Mouse (Mus musculus): ENCODE results near the gene Ammecr1. TPM values are rescaled to one million over a fixed set of nuclear protein-coding genes. Genes with fewer than 3 reads are reported as not detected.

Ammecr1 gene
- polyA plus RNA-seq, 1 experiment from 2014 or later: 4.6 TPM

DNA sequence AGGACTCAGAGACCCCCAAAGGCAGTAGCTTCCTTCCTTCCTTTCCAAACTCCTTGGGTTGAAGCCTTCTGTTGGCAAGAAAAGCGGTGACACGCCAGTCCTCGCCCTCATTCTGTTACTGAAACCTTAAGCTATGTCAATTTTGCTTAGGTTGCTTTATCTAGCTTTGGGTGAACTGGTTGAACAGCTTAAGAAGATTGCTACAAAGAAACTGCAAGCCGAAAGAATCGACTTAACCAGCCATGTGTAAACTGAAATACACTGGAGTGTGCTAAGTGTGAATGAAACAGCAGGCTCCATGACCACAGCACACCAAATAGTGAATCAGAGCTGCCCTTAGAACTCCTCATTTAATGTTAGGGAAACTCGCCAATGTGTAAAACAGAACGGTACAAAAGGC is 80.6 kb downstream of the Ammecr1 start:
- WGBS: 86% methylated on average over 7 of the region's 7 CpGs
- Histone ChIP-seq H3K27me3 (replicated peaks; ENCODE audit: control insufficient read depth, insufficient read depth, low read length) (peaks cover 3% of the 10 kb centered on the region; the same call in 1 of the 2 replicates), H3K36me3 (ENCODE audit: control insufficient read depth, insufficient read depth) (no peaks in the 10 kb centered on the region), H3K9ac (replicated peaks; ENCODE audit: low read depth, low read length) (no peak overlapping the region), H3K4me1 (replicated peaks; ENCODE audit: control insufficient read depth, insufficient read depth, low read length) (no peaks in the 10 kb centered on the region), H3K27ac (ENCODE audit: low read length) (no peak overlapping the region), H3K4me3 (replicated peaks; ENCODE audit: low read length) (no peak overlapping the region), H3K9me3 (ENCODE audit: control insufficient read depth, low read length) (no peaks in the 10 kb centered on the region), H3K4me2 (ENCODE audit: low read length) (no peak overlapping the region)
- no peak for ATAC-seq

DNA sequence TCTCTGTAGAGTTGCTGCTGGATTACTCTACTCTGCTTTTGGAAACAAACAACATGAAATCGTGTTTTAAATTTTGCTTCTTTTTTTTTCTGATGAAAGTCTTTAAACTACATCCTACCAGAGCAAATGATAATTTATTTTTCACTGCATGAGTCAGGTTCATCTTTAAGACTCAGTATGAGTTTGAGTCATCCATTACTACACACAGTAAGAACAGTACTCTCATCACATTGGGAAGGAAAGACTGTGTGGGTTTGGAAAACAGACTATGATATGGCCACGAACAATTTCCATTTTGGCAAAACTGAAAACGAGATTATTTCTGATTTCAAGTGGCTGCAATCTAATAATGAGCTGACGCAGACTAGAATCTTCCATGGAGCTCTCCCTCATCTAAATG is 82.9 kb downstream of the Ammecr1 start:
- no peak overlapping the region for H3K4me2 ChIP-seq (ENCODE audit: low read length)
- no peaks in the 10 kb centered on the region for H3K4me1 ChIP-seq (replicated peaks; ENCODE audit: control insufficient read depth, insufficient read depth, low read length)
- 84% methylated on average over 4 of the region's 4 CpGs for WGBS
- no peak for ATAC-seq
- peaks cover 3% of the 10 kb centered on the region; the same call in 1 of the 2 replicates for H3K27me3 ChIP-seq (replicated peaks; ENCODE audit: control insufficient read depth, insufficient read depth, low read length)
- no peaks in the 10 kb centered on the region for H3K9me3 ChIP-seq (ENCODE audit: control insufficient read depth, low read length)
- H3K9ac ChIP-seq (replicated peaks; ENCODE audit: low read depth, low read length): no peak overlapping the region
- no peak overlapping the region for H3K4me3 ChIP-seq (replicated peaks; ENCODE audit: low read length)
- no peak overlapping the region for H3K27ac ChIP-seq (ENCODE audit: low read length)
- H3K36me3 ChIP-seq (ENCODE audit: control insufficient read depth, insufficient read depth): no peaks in the 10 kb centered on the region

DNA sequence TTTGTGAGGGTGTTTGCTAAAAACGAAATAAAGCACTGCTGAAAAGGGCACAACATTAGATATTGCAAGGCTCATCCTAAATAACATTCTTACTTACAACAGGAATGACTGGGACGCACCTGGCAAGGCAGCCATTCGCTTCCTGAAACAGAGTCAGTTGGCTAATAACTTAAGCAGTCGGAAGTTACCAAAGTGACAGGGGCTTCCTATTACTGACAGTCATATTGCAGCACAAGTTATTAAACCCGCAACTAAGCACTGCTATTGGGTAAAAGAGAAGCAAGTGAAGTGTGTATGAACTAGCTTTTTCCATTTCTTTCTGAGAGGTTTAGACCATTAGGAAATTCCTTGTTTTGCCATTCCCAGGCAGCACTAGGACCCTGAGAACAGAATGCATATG is 84.3 kb downstream of the Ammecr1 start:
- WGBS: 85% methylated on average over 5 of the region's 5 CpGs
- no peak overlapping the region for H3K4me3 ChIP-seq (replicated peaks; ENCODE audit: low read length)
- no peak for ATAC-seq
- no peak overlapping the region for H3K4me2 ChIP-seq (ENCODE audit: low read length)
- H3K36me3 ChIP-seq (ENCODE audit: control insufficient read depth, insufficient read depth): no peaks in the 10 kb centered on the region
- no peaks in the 10 kb centered on the region for H3K9me3 ChIP-seq (ENCODE audit: control insufficient read depth, low read length)
- H3K4me1 ChIP-seq (replicated peaks; ENCODE audit: control insufficient read depth, insufficient read depth, low read length): no peaks in the 10 kb centered on the region
- H3K27ac ChIP-seq (ENCODE audit: low read length): no peak overlapping the region
- no peaks in the 10 kb centered on the region for H3K27me3 ChIP-seq (replicated peaks; ENCODE audit: control insufficient read depth, insufficient read depth, low read length)
- H3K9ac ChIP-seq (replicated peaks; ENCODE audit: low read depth, low read length): no peak overlapping the region

DNA sequence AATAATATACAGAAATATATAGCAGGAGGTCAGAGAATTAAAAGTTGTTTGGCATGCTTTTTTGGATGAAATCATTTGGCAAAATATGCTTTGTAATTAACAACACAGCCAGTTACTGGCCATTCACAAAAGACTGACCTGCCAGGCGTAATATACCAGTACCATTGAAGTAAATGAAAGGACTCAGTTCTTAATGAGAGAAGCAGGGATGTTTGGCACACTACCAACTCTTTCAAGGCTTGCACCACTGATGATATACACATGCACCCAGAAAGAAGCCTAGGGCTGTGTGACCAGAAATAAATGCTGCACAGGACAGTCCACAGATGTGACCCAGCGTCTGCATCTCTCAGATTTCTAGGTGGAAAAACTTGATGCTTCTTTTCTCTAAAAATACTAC is 96.7 kb downstream of the Ammecr1 start:
- Histone ChIP-seq H3K36me3 (ENCODE audit: control insufficient read depth, insufficient read depth) (no peaks in the 10 kb centered on the region), H3K4me1 (replicated peaks; ENCODE audit: control insufficient read depth, insufficient read depth, low read length) (no peaks in the 10 kb centered on the region), H3K27me3 (replicated peaks; ENCODE audit: control insufficient read depth, insufficient read depth, low read length) (no peaks in the 10 kb centered on the region), H3K4me3 (replicated peaks; ENCODE audit: low read length) (no peak overlapping the region), H3K4me2 (ENCODE audit: low read length) (no peak overlapping the region), H3K27ac (ENCODE audit: low read length) (no peak overlapping the region), H3K9ac (replicated peaks; ENCODE audit: low read depth, low read length) (no peak overlapping the region), H3K9me3 (ENCODE audit: control insufficient read depth, low read length) (no peaks in the 10 kb centered on the region)
- peak; percentile 67 for ATAC-seq
- WGBS: 26% methylated on average over 2 of the region's 2 CpGs

DNA sequence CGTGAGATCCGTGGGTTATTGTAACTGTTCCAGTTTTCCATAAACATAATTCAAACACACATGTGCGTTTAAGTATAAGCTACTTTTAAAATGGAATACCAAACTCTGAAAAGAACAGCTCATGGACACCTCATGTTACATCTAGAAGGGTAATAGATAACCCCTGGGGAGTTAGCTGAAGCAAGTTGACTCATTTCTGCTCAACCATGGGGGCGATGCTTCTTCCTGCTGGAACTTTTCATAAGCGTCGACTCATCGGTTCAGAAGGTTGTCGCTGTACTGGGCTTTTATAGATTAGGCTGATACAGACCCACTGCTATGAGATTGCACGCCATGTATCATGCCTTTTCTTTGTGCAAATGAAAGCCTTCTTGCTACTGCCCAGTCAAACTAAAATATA is 118.5 kb downstream of the Ammecr1 start:
- ATAC-seq: no peak
- Histone ChIP-seq H3K36me3 (ENCODE audit: control insufficient read depth, insufficient read depth) (no peaks in the 10 kb centered on the region), H3K27me3 (replicated peaks; ENCODE audit: control insufficient read depth, insufficient read depth, low read length) (no peaks in the 10 kb centered on the region), H3K27ac (ENCODE audit: low read length) (no peak overlapping the region), H3K4me3 (replicated peaks; ENCODE audit: low read length) (no peak overlapping the region), H3K9ac (replicated peaks; ENCODE audit: low read depth, low read length) (no peak overlapping the region), H3K4me1 (replicated peaks; ENCODE audit: control insufficient read depth, insufficient read depth, low read length) (no peaks in the 10 kb centered on the region), H3K9me3 (ENCODE audit: control insufficient read depth, low read length) (no peaks in the 10 kb centered on the region), H3K4me2 (ENCODE audit: low read length) (no peak overlapping the region)
- 96% methylated on average over 9 of the region's 9 CpGs for WGBS

DNA sequence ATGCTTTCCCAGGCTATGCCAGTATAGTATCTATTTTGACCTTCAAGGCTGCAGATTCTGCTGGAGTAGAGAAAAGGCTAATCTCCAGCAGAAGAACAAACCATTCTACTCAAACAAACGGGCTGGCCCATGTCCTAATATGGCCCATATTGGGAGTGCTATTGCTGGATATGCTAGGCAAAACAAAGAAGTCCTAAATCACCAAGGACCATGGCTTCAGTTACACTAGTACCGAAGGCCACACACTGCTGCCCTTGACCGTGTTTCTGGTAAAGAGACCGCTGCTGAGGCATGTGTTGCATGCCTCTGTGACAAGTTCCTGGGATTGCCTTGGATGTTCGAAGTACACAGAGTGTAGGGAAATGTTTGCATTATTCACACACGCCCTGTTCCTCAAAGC is 120.3 kb downstream of the Ammecr1 start:
- no peaks in the 10 kb centered on the region for H3K4me1 ChIP-seq (replicated peaks; ENCODE audit: control insufficient read depth, insufficient read depth, low read length)
- ATAC-seq: no peak
- H3K9ac ChIP-seq (replicated peaks; ENCODE audit: low read depth, low read length): no peak overlapping the region
- no peak overlapping the region for H3K4me3 ChIP-seq (replicated peaks; ENCODE audit: low read length)
- no peaks in the 10 kb centered on the region for H3K27me3 ChIP-seq (replicated peaks; ENCODE audit: control insufficient read depth, insufficient read depth, low read length)
- H3K9me3 ChIP-seq (ENCODE audit: control insufficient read depth, low read length): no peaks in the 10 kb centered on the region
- 83% methylated on average over 6 of the region's 6 CpGs for WGBS
- H3K27ac ChIP-seq (ENCODE audit: low read length): no peak overlapping the region
- H3K4me2 ChIP-seq (ENCODE audit: low read length): no peak overlapping the region
- no peaks in the 10 kb centered on the region for H3K36me3 ChIP-seq (ENCODE audit: control insufficient read depth, insufficient read depth)

DNA sequence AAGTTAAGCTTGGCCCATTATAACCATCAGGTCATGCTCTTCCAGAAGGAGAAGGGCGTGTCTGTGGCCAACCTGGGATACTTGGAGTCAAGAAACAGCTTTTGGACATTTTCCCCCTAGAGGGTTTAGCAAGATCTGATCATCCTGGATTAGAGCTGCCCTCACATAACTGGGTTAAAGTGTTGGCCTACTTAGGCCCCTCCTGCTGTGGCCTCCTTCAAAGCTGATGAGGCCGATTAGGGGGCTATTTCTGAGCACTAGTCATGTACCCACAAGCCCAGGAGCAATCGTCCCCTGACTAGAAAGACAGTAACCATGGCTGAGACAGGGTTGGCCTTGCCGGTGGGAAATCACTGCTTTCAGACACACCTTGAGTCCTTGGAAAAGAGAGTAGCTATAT is 124.6 kb downstream of the Ammecr1 start:
- no peak overlapping the region for H3K4me3 ChIP-seq (replicated peaks; ENCODE audit: low read length)
- H3K4me2 ChIP-seq (ENCODE audit: low read length): no peak overlapping the region
- H3K27me3 ChIP-seq (replicated peaks; ENCODE audit: control insufficient read depth, insufficient read depth, low read length): no peaks in the 10 kb centered on the region
- H3K9me3 ChIP-seq (ENCODE audit: control insufficient read depth, low read length): no peaks in the 10 kb centered on the region
- no peak for ATAC-seq
- H3K27ac ChIP-seq (ENCODE audit: low read length): no peak overlapping the region
- WGBS: 72% methylated on average over 4 of the region's 4 CpGs
- no peak overlapping the region for H3K9ac ChIP-seq (replicated peaks; ENCODE audit: low read depth, low read length)
- no peaks in the 10 kb centered on the region for H3K4me1 ChIP-seq (replicated peaks; ENCODE audit: control insufficient read depth, insufficient read depth, low read length)
- H3K36me3 ChIP-seq (ENCODE audit: control insufficient read depth, insufficient read depth): no peaks in the 10 kb centered on the region

DNA sequence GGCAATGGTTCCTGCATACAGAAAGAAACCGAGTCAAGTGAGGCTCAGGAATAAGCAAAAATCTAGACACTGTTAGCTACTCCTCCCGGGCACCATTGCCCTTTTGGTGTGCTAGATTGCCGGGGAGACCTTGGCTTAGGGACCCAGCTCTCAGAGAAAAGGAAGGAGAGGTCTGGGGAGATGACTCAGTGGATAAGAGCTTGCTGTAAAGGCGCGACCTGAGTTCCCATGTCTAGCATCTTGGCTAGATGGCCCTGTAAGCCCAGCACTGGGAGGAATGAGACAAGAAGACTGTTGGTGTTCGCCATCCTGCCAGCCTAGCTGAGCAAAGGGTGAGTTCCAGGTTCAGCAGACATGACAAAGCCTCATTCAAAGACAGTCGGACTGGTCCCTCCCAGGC is 127.1 kb downstream of the Ammecr1 start:
- Histone ChIP-seq H3K9ac (replicated peaks; ENCODE audit: low read depth, low read length) (no peak overlapping the region), H3K4me1 (replicated peaks; ENCODE audit: control insufficient read depth, insufficient read depth, low read length) (no peaks in the 10 kb centered on the region), H3K36me3 (ENCODE audit: control insufficient read depth, insufficient read depth) (no peaks in the 10 kb centered on the region), H3K4me2 (ENCODE audit: low read length) (no peak overlapping the region), H3K9me3 (ENCODE audit: control insufficient read depth, low read length) (no peaks in the 10 kb centered on the region), H3K27me3 (replicated peaks; ENCODE audit: control insufficient read depth, insufficient read depth, low read length) (no peaks in the 10 kb centered on the region), H3K27ac (ENCODE audit: low read length) (no peak overlapping the region), H3K4me3 (replicated peaks; ENCODE audit: low read length) (no peak overlapping the region)
- no peak for ATAC-seq
- 92% methylated on average over 7 of the region's 7 CpGs for WGBS

DNA sequence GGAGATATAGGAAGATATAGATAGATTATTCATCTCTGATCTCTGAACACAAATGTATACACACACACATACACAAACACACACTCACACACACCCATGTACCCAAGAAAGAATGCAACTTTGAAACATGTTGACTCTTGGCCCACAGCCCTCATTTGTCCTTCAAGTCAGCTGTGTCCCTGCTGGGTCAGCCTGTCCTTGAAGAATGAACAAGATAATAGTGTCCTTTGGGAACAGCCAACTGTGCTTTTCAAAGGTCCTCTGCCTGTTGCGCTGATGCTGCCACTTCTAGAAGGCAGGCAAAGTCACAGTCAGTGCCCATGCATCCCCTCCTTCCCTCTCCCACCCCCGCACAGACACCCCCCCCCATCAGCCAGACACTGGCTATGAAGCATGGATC is 127.7 kb downstream of the Ammecr1 start:
- 77% methylated on average over 2 of the region's 2 CpGs for WGBS
- Histone ChIP-seq H3K27ac (ENCODE audit: low read length) (no peak overlapping the region), H3K27me3 (replicated peaks; ENCODE audit: control insufficient read depth, insufficient read depth, low read length) (no peaks in the 10 kb centered on the region), H3K9ac (replicated peaks; ENCODE audit: low read depth, low read length) (no peak overlapping the region), H3K36me3 (ENCODE audit: control insufficient read depth, insufficient read depth) (no peaks in the 10 kb centered on the region), H3K9me3 (ENCODE audit: control insufficient read depth, low read length) (no peaks in the 10 kb centered on the region), H3K4me3 (replicated peaks; ENCODE audit: low read length) (no peak overlapping the region), H3K4me2 (ENCODE audit: low read length) (no peak overlapping the region), H3K4me1 (replicated peaks; ENCODE audit: control insufficient read depth, insufficient read depth, low read length) (no peaks in the 10 kb centered on the region)
- no peak for ATAC-seq

DNA sequence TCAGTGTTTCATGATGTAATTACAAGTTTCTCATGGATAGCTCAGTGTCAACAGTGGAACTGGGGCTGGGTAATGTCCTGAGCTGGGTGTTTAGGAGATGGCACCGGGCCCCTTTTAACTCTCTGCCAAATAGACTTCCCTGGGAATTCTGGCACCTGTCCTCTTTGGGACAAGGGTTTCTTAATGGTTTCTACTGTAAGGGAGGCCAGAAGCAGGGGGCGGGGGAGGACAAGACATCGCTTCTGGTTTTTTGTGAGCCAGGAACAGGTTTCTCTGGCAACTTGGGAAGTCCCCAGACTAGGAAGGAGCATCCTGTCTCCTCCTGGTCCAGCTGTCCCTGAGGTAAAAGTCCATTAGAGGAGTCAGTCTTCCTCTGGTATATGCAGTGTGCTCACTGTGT is 129.2 kb downstream of the Ammecr1 start:
- Histone ChIP-seq H3K36me3 (ENCODE audit: control insufficient read depth, insufficient read depth) (no peaks in the 10 kb centered on the region), H3K4me1 (replicated peaks; ENCODE audit: control insufficient read depth, insufficient read depth, low read length) (no peaks in the 10 kb centered on the region), H3K27ac (ENCODE audit: low read length) (no peak overlapping the region), H3K9ac (replicated peaks; ENCODE audit: low read depth, low read length) (no peak overlapping the region), H3K9me3 (ENCODE audit: control insufficient read depth, low read length) (no peaks in the 10 kb centered on the region), H3K4me3 (replicated peaks; ENCODE audit: low read length) (no peak overlapping the region), H3K4me2 (ENCODE audit: low read length) (no peak overlapping the region), H3K27me3 (replicated peaks; ENCODE audit: control insufficient read depth, insufficient read depth, low read length) (no peaks in the 10 kb centered on the region)
- 91% methylated on average over 3 of the region's 3 CpGs for WGBS
- no peak for ATAC-seq

Measured in forebrain, embryonic 16.5 days (tissue).